Mouse (Mus musculus): ENCODE data around the gene Tmem121.

GRCm38 (mm10) chr12:113187011-113187375, 1.3 kb downstream of the Tmem121 start:
- TF ChIP-seq USF1 (IDR thresholded peaks at IDR 0.05; ENCODE audit: low read depth) (no peak), MAX (IDR thresholded peaks at IDR 0.05; ENCODE audit: low read depth) (no peak), CEBPB (IDR thresholded peaks at IDR 0.05; ENCODE audit: insufficient read depth, poor library complexity, severe bottlenecking) (no peak), MYOG (IDR thresholded peaks at IDR 0.05; ENCODE audit: control insufficient read depth in 1 of 3, insufficient read depth in 1 of 3, insufficient read length in 2 of 3, low read depth in 2 of 3) (no peak)

Measured in myocyte (in vitro differentiated cells).